Mouse (Mus musculus): ENCODE measurements at regions not wholly inside any gene's neighbourhood (a gene's known extent, or its start where the extent isn't known, plus 50 kb on each side); places are given as distances from the start of the nearest gene placed in this dataset.

- DNase-seq: no peak
Observed at GRCm38 (mm10) chr10:117527243-117527642, 102.1 kb upstream of the Cpm start.

- DNase-seq: no peak
Observed at GRCm38 (mm10) chr10:117526834-117527188, 102.5 kb upstream of the Cpm start.

GRCm38 (mm10) chr10:117526008-117526833 lies 103.1 kb upstream of the Cpm start:
- DNase-seq: no peak

- DNase-seq: no peak
Observed at GRCm38 (mm10) chr10:117525608-117526007, 103.7 kb upstream of the Cpm start.

- DNase-seq: no peak
Observed at GRCm38 (mm10) chr10:117524926-117525565, 104.3 kb upstream of the Cpm start.

- no peak for DNase-seq
Observed at GRCm38 (mm10) chr10:117524101-117524500, 105.2 kb upstream of the Cpm start.

- DNase-seq: no peak
Observed at GRCm38 (mm10) chr10:117522906-117523829, 106.1 kb upstream of the Cpm start.

GRCm38 (mm10) chr10:117522373-117522772 lies 106.9 kb upstream of the Cpm start:
- DNase-seq: no peak

- DNase-seq: no peak
Observed at GRCm38 (mm10) chr10:117521315-117522270, 107.7 kb upstream of the Cpm start.

GRCm38 (mm10) chr10:117520536-117521314 lies 108.6 kb upstream of the Cpm start:
- no peak for DNase-seq

GRCm38 (mm10) chr10:117519670-117520535 lies 109.4 kb upstream of the Cpm start:
- no peak for DNase-seq

- DNase-seq: no peak
Observed at GRCm38 (mm10) chr10:117518793-117519669, 110.3 kb upstream of the Cpm start.

- no peak for DNase-seq
Observed at GRCm38 (mm10) chr10:117517800-117518770, 111.2 kb upstream of the Cpm start.

- no peak for DNase-seq
Observed at GRCm38 (mm10) chr10:117517071-117517714, 112.1 kb upstream of the Cpm start.

GRCm38 (mm10) chr10:117516510-117516909 lies 112.8 kb upstream of the Cpm start:
- no peak for DNase-seq

- no peak for DNase-seq
Observed at GRCm38 (mm10) chr10:117515777-117516501, 113.4 kb upstream of the Cpm start.

Data from gastrocnemius, postnatal 10 days (tissue).